Mouse (Mus musculus) myocyte (in vitro differentiated cells): Measurements from ENCODE around the gene Sdhaf1. TPM values are rescaled to one million over a fixed set of nuclear protein-coding genes. Genes with fewer than 3 reads are reported as not detected.

ENCODE experiments used
- H3K27me3 ChIP-seq: one replicate; pipeline ENCODE4 v1.6.1; 2011; ENCODE audit not compliant: control insufficient read depth, insufficient read depth, insufficient read length
- H3K36me3 ChIP-seq: one replicate; pipeline ENCODE4 v1.6.1; 2011; ENCODE audit not compliant: control insufficient read depth, insufficient read depth
- H3K4me2 ChIP-seq: one replicate; pipeline ENCODE4 v1.6.1; 2011; ENCODE audit warnings: low read depth, control low read depth
- H3K4me3 ChIP-seq: one replicate; pipeline ENCODE4 v1.5.1; 2011; ENCODE audit warnings: mild to moderate bottlenecking, control low read depth, moderate library complexity
- H3K79me2 ChIP-seq: one replicate; pipeline ENCODE4 v1.6.1; 2011; ENCODE audit not compliant: control insufficient read depth, insufficient read depth
- H3ac ChIP-seq: one replicate; pipeline ENCODE4 v1.6.1; 2011; ENCODE audit not compliant: control insufficient read depth, insufficient read length
- CEBPB ChIP-seq: IDR thresholded peaks from 2 replicates; pipeline ENCODE4 v1.6.1; 2011; ENCODE audit warnings: mild to moderate bottlenecking, moderate library complexity; ENCODE audit not compliant: poor library complexity, insufficient read depth, severe bottlenecking
- E2F4 ChIP-seq: IDR thresholded peaks from one replicate; pipeline ENCODE4 v1.6.1; 2011; ENCODE audit warnings: mild to moderate bottlenecking, control low read depth, moderate library complexity; ENCODE audit not compliant: insufficient read depth
- MAX ChIP-seq: IDR thresholded peaks from one replicate; pipeline ENCODE4 v1.6.1; 2011; ENCODE audit warnings: low read depth, mild to moderate bottlenecking, control low read depth
- MYOD1 ChIP-seq, 3 experiments: IDR thresholded peaks; one replicate each; pipeline ENCODE4 v1.6.1; 2011; ENCODE audit warnings: control low read depth in 2 of 3, low read depth in 2 of 3, mild to moderate bottlenecking in 2 of 3, moderate library complexity in 1 of 3; ENCODE audit not compliant: insufficient read length in 2 of 3, control insufficient read depth in 1 of 3
- MYOG ChIP-seq, 3 experiments: IDR thresholded peaks; one replicate each; pipeline ENCODE4 v1.6.1; 2011; ENCODE audit warnings: control low read depth in 2 of 3, low read depth in 2 of 3, mild to moderate bottlenecking in 2 of 3; ENCODE audit not compliant: insufficient read length in 2 of 3, control insufficient read depth in 1 of 3, insufficient read depth in 1 of 3
- POLR2A ChIP-seq: IDR thresholded peaks from one replicate; pipeline ENCODE4 v1.6.1; 2011; ENCODE audit warnings: low read depth, mild to moderate bottlenecking, control low read depth, moderate library complexity; ENCODE audit not compliant: insufficient read length
- POLR2AphosphoS2 ChIP-seq: IDR thresholded peaks from one replicate; pipeline ENCODE4 v1.6.1; 2011; ENCODE audit warnings: low read depth, control low read depth; ENCODE audit not compliant: insufficient read length
- REST ChIP-seq: IDR thresholded peaks from one replicate; pipeline ENCODE4 v1.6.1; 2011; ENCODE audit warnings: mild to moderate bottlenecking, control low read depth, moderate library complexity; ENCODE audit not compliant: insufficient read depth, insufficient read length
- SRF ChIP-seq: IDR thresholded peaks from one replicate; pipeline ENCODE4 v1.6.1; 2011; ENCODE audit warnings: low read depth; ENCODE audit not compliant: control insufficient read depth, insufficient read length
- TCF12 ChIP-seq: IDR thresholded peaks from one replicate; pipeline ENCODE4 v1.6.1; 2011; ENCODE audit warnings: mild to moderate bottlenecking, control low read depth; ENCODE audit not compliant: poor library complexity, insufficient read depth, severe bottlenecking
- TCF3 ChIP-seq: IDR thresholded peaks from one replicate; pipeline ENCODE4 v1.6.1; 2011; ENCODE audit warnings: low read depth, control low read depth; ENCODE audit not compliant: insufficient read length
- USF1 ChIP-seq: IDR thresholded peaks from one replicate; pipeline ENCODE4 v1.6.1; 2011; ENCODE audit warnings: low read depth, mild to moderate bottlenecking, control low read depth, moderate library complexity
- polyA plus RNA-seq: library from polyadenylated mRNA; unstranded; fragments of >200 nt; fragmentation: generic; extraction: Trizol; gene quantifications from one replicate; pipeline ENCODE4 v1.2.1, GENCODE M21; 2012; ENCODE audit warnings: missing spikeins

Gene Sdhaf1
- polyA plus RNA-seq, 1 experiment: 13.6 TPM

DNA sequence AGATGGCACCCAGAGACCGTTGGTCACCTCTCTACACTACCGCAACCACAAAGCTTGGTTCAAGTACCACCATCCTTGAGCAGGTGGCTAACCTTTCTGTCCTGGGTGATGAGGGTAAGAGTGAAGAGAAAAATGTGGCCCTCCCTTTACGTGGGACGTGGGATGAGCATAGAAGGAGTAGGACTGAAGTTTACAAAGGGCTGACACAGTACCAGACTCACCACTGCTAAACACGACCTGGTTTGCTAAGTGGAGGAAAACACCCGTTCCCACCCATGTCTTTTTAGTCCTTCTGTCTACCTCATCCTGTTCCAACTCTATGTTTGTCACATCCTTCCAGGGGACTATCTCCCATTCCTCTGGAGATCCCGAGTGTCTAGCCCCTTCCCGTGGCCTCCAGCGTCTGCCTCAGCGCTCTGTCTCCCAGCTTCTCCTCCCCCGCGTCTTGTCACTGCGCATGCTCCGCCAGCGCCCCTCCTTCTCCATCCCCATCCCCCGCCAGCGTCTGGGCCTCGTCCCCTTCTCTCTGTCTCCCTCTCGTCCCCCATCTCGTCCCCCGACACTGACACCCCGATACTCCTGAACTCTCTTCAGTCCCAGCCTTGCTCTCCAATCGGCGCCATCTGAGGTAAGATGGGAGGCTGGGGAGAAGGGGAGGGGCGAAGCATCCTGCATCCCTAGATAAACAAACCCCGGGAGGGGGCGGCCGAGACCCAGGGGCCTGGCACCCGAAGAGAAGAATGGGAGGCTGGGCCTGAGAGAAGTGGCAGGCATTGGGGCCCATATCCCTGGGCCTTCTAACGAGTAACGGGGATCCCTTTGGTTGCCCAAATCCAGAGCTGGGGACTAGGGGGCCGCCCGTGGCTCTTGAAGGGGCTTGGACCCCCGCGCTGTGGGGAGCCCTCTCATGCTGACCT, 32.2 kb downstream of the Sdhaf1 start, which contains the start of gene Clip3:
Gene Clip3 (plus strand): TSS at position 514 of the 917 bp plus-strand sequence.
- no peaks in the 10 kb centered on the region for H3K79me2 ChIP-seq
- TF ChIP-seq POLR2AphosphoS2 (peak; percentile 86), USF1 (no peak), SRF (no peak), E2F4 (no peak), POLR2A (peak; percentile 81), MYOG (IDR thresholded peaks at IDR 0.05; ENCODE audit: control insufficient read depth in 1 of 3, insufficient read depth in 1 of 3, insufficient read length in 2 of 3, low read depth in 2 of 3) (no peak), MYOD1 (IDR thresholded peaks at IDR 0.05; ENCODE audit: control insufficient read depth in 1 of 3, insufficient read length in 2 of 3, low read depth in 2 of 3) (no peak), TCF3 (no peak), REST (no peak), CEBPB (no peak), TCF12 (no peak), MAX (no peak)
- H3K4me3 ChIP-seq: peak within 1 kb of the TSS; percentile 29
- H3K27me3 ChIP-seq: peaks cover 5% of the 10 kb centered on the region
- peak within 1 kb of the TSS; percentile 72 for H3K4me2 ChIP-seq
- no peaks in the 10 kb centered on the region for H3K36me3 ChIP-seq
- H3ac ChIP-seq: no peak within 1 kb of the TSS

GRCm38 (mm10) chr7:30289714-30290399, 33.8 kb downstream of the Sdhaf1 start:
- Histone ChIP-seq H3K4me3 (no peak overlapping the region), H3K79me2 (no peaks in the 10 kb centered on the region), H3ac (no peak overlapping the region), H3K36me3 (no peaks in the 10 kb centered on the region), H3K4me2 (no peak overlapping the region), H3K27me3 (peaks cover 5% of the 10 kb centered on the region)
- TF ChIP-seq POLR2A (no peak), USF1 (no peak), MYOG (IDR thresholded peaks at IDR 0.05; ENCODE audit: control insufficient read depth in 1 of 3, insufficient read depth in 1 of 3, insufficient read length in 2 of 3, low read depth in 2 of 3) (peak in 2 of 3 experiments; percentile 97 to 98), POLR2AphosphoS2 (no peak), TCF3 (peak; percentile 85), CEBPB (no peak), REST (no peak), MYOD1 (IDR thresholded peaks at IDR 0.05; ENCODE audit: control insufficient read depth in 1 of 3, insufficient read length in 2 of 3, low read depth in 2 of 3) (peak; percentile 18 to 96 (median 84)), TCF12 (peak; percentile 52)

DNA sequence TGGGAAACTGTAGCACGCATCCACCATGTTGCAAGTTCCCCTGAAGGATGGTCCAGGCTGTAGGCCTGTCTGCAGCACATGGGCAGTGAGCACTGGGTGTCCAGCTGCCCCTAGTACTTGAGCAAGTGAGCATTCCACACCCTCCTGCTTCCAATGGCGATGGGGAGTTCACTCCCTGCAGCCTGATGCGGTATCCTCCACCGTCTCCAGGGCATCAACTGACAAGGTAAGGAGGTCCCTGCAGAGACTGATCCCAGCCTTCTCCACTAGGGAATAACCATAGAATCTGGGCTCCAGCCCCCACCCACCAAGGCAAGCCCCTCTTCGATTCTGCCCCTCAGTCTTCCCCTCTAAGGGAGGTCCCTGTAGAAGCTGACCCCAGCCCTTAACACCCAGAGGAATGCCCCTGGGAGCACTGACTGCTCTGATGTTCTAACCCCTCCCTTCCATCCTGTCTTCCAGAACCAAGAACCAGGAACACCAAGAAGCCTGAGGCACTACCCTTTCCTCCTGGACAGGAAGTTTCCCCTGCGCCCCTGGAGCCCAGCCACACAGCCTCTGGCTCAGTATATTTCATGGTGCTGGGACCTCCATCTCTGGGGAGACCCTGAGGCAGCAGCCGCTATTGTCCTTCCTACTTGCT, 34.5 kb downstream of the Sdhaf1 start:
- Histone ChIP-seq H3K4me2 (no peak overlapping the region), H3K79me2 (no peaks in the 10 kb centered on the region), H3K36me3 (no peaks in the 10 kb centered on the region), H3K4me3 (no peak overlapping the region), H3ac (no peak overlapping the region), H3K27me3 (peaks cover 5% of the 10 kb centered on the region)
- TF ChIP-seq TCF12 (no peak), TCF3 (no peak), MYOG (IDR thresholded peaks at IDR 0.05; ENCODE audit: control insufficient read depth in 1 of 3, insufficient read depth in 1 of 3, insufficient read length in 2 of 3, low read depth in 2 of 3) (no peak), POLR2A (no peak), REST (no peak), MYOD1 (IDR thresholded peaks at IDR 0.05; ENCODE audit: control insufficient read depth in 1 of 3, insufficient read length in 2 of 3, low read depth in 2 of 3) (no peak), POLR2AphosphoS2 (no peak), CEBPB (no peak), USF1 (no peak), E2F4 (no peak), MAX (no peak), SRF (no peak)

DNA sequence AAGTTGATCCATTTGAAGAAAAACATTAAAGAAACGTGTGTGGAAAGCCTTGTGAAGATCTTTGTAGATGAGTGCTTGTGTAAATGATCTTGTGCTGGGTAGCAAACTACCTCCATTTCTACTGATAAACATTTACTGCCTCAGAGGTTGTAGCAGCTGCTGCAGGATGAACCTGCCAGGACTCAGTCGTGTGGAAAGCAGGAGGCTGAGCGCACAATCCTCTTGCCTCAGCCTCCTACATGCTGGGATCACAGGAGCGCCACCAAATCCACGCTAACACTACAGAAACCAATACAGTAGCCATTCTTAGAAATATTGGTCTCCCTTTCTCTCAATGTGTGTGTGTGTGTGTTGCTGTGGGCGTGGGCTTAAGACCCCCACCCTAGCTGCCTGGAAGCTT, 35.6 kb downstream of the Sdhaf1 start:
- peaks cover 5% of the 10 kb centered on the region for H3K27me3 ChIP-seq
- no peaks in the 10 kb centered on the region for H3K79me2 ChIP-seq
- H3K4me3 ChIP-seq: no peak overlapping the region
- no peak overlapping the region for H3K4me2 ChIP-seq
- no peak overlapping the region for H3ac ChIP-seq
- TF ChIP-seq REST (no peak), TCF3 (no peak), POLR2A (no peak), MYOG (IDR thresholded peaks at IDR 0.05; ENCODE audit: control insufficient read depth in 1 of 3, insufficient read depth in 1 of 3, insufficient read length in 2 of 3, low read depth in 2 of 3) (no peak), USF1 (no peak), SRF (no peak), POLR2AphosphoS2 (no peak), MYOD1 (IDR thresholded peaks at IDR 0.05; ENCODE audit: control insufficient read depth in 1 of 3, insufficient read length in 2 of 3, low read depth in 2 of 3) (no peak), MAX (no peak), E2F4 (no peak), TCF12 (no peak), CEBPB (no peak)
- H3K36me3 ChIP-seq: no peaks in the 10 kb centered on the region
